Mouse (Mus musculus): ENCODE data around the gene Unc5cl. TPM values are rescaled to one million over a fixed set of nuclear protein-coding genes. Genes with fewer than 3 reads are reported as not detected.

Gene Unc5cl
- polyA plus RNA-seq, 2 experiments: 3.0 to 4.8 TPM

DNA sequence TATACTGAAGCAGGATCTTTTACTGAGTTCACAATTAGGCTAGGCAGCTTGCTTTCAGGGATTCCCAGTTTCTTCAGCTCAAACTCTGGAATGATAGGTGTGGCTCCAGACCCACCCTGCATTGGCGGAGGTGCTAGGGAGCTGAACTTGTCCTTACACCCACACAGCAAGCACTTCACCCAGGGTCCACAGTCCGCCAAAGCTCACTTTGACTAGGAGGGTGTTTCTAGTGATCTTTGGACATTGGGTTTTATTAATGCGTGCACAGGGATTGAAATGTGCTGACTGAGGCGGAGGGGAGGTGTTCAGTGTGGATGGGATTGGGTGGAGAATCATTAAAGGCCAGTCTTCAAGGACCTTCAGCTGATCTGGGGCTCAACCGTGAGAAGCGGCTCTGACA lies 93.0 kb downstream of the Unc5cl start:
- H3K9ac ChIP-seq (replicated peaks): no peak overlapping the region
- no peaks in the 10 kb centered on the region for H3K36me3 ChIP-seq (replicated peaks; ENCODE audit: control insufficient read depth, insufficient read depth, low read depth)
- H3K27ac ChIP-seq: no peak overlapping the region
- H3K4me1 ChIP-seq (replicated peaks; ENCODE audit: control insufficient read depth in 2 of 2, insufficient read depth in 2 of 2, low read length in 1 of 2): no peaks in the 10 kb centered on the region
- ATAC-seq (ENCODE audit: insufficient read depth): no peak
- no peaks in the 10 kb centered on the region for H3K27me3 ChIP-seq (ENCODE audit: control insufficient read depth, insufficient read depth, low read length)
- no peak for DNase-seq (ENCODE audit: low read depth in 3 of 3, low spot score in 3 of 3)
- TF ChIP-seq CTCF (IDR thresholded peaks at IDR 0.05; ENCODE audit: low read depth) (no peak), EP300 (IDR thresholded peaks at IDR 0.05; ENCODE audit: low read depth) (no peak)
- no peak overlapping the region for H3K4me2 ChIP-seq (ENCODE audit: low read depth)
- no peaks in the 10 kb centered on the region for H3K9me3 ChIP-seq (ENCODE audit: control insufficient read depth, low read length)
- WGBS (ENCODE audit: insufficient replicate concordance): 66% methylated on average over 6 of the region's 6 CpGs
- H3K4me3 ChIP-seq (ENCODE audit: insufficient read depth in 1 of 2, low read depth in 2 of 2, low read length in 2 of 2): no peak overlapping the region

DNA sequence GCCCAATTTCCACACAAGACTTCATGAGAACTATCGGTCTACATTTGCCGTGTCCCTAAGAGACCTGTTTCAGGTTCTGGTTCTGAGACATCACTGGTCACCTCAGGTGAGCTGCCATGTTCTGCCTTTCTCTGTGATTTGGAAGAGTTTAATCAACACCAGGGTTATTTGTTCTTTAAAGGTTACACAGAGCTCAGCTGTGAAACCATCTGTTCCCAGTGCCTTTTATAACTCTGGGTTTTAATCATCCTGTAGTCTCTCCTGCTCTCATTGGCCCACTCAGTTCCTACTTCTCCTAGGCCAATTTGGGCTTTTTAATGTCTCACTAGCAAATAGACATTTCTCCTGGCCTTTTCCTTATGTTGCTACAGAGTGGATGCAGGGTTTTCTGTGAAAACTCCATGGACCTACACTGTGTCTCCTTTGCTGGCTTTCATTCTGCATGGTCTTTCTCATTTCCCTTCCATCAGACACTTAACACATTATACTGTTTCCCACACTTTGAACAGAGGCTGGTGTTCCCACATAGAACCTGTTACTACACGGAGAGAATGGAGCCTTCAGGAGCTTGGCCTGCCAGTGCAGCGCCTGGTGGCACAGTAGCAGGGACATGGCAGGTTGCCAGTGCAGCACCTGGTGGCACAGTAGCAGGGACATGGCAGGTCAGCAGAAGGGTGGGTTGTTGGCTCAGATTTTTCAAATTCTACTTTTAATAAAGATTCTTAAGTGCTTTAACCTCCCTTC lies 97.3 kb downstream of the Unc5cl start:
- no peaks in the 10 kb centered on the region for H3K9me3 ChIP-seq (ENCODE audit: control insufficient read depth, low read length)
- no peak for TF ChIP-seq EP300 (IDR thresholded peaks at IDR 0.05; ENCODE audit: low read depth)
- TF ChIP-seq CTCF (IDR thresholded peaks at IDR 0.05; ENCODE audit: low read depth): no peak
- 67% methylated on average over 4 of the region's 4 CpGs for whole genome bisulfite sequencing (ENCODE audit: insufficient replicate concordance)
- H3K4me1 ChIP-seq (replicated peaks; ENCODE audit: control insufficient read depth in 2 of 2, insufficient read depth in 2 of 2, low read length in 1 of 2): no peaks in the 10 kb centered on the region
- H3K9ac ChIP-seq (replicated peaks): no peak overlapping the region
- ATAC-seq (ENCODE audit: insufficient read depth) (no peak), DNase-seq (ENCODE audit: low read depth in 3 of 3, low spot score in 3 of 3) (no peak)
- H3K36me3 ChIP-seq (replicated peaks; ENCODE audit: control insufficient read depth, insufficient read depth, low read depth): no peaks in the 10 kb centered on the region
- no peak overlapping the region for H3K27ac ChIP-seq
- no peak overlapping the region for H3K4me2 ChIP-seq (ENCODE audit: low read depth)
- H3K4me3 ChIP-seq (ENCODE audit: insufficient read depth in 1 of 2, low read depth in 2 of 2, low read length in 2 of 2): no peak overlapping the region
- no peaks in the 10 kb centered on the region for H3K27me3 ChIP-seq (ENCODE audit: control insufficient read depth, insufficient read depth, low read length)

DNA sequence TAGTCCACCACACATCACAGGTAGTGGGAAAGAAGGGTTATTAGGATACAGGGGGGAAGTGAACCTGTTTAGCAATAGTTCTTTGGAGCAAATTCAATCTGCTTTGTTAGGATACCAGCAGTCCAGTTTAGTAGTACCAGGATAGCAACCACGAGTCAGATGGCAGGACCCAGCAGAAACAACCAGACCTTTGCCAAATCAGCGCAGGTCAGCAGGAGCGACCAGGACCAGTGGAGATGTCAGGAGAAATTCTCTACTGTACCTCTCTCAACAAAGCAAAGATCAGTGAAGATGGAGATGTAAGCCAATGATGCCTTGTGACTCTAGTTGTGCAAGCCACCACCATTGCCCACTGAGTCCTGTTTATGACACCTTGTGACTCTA lies 97.8 kb downstream of the Unc5cl start:
- Histone ChIP-seq H3K4me3 (ENCODE audit: insufficient read depth in 1 of 2, low read depth in 2 of 2, low read length in 2 of 2) (no peak overlapping the region), H3K36me3 (replicated peaks; ENCODE audit: control insufficient read depth, insufficient read depth, low read depth) (no peaks in the 10 kb centered on the region), H3K27ac (no peak overlapping the region), H3K4me2 (ENCODE audit: low read depth) (no peak overlapping the region), H3K9me3 (ENCODE audit: control insufficient read depth, low read length) (no peaks in the 10 kb centered on the region), H3K27me3 (ENCODE audit: control insufficient read depth, insufficient read depth, low read length) (no peaks in the 10 kb centered on the region), H3K4me1 (replicated peaks; ENCODE audit: control insufficient read depth in 2 of 2, insufficient read depth in 2 of 2, low read length in 1 of 2) (no peaks in the 10 kb centered on the region), H3K9ac (replicated peaks) (no peak overlapping the region)
- ATAC-seq (ENCODE audit: insufficient read depth): no peak
- TF ChIP-seq CTCF (IDR thresholded peaks at IDR 0.05; ENCODE audit: low read depth) (no peak), EP300 (IDR thresholded peaks at IDR 0.05; ENCODE audit: low read depth) (no peak)
- WGBS (ENCODE audit: insufficient replicate concordance): 63% methylated on average over 3 of the region's 3 CpGs
- DNase-seq (ENCODE audit: low read depth in 3 of 3, low spot score in 3 of 3): no peak

DNA sequence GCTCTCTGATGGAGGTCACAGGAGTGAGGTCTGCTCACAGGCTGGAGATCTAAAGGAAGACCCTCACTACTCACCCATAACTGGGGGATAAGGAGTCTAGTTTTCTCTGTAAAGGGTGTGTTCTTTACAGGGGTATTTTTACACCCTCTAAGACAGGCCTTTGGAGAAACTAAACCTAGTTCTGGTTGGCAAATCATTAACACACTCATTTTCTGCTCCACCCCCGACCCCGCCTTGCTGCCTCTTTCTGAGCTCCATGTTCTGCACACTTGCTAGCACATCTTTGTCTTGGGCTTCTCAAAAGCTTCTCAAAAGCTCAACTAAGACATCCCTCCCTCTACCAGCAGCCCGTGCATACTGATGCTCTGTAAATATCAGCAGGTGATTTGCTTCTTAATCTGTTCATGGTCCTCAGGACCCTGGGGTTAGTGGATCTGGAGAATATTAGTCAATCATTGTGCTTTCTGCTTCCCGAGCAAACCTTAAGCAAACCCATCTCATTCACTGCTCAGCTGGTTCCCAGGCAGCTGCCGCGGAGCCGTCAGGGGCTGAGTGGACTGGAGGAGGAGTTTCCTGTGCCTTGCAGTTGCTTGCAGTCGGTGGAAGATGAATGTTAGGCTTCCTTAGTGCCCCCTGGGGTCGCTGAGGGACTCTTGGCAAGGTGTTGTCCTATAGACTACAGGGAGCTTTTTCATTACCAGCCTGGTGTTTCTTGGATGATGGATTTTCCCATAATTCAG lies 101.7 kb downstream of the Unc5cl start:
- TF ChIP-seq EP300 (IDR thresholded peaks at IDR 0.05; ENCODE audit: low read depth) (no peak), CTCF (IDR thresholded peaks at IDR 0.05; ENCODE audit: low read depth) (no peak)
- Histone ChIP-seq H3K4me3 (ENCODE audit: insufficient read depth in 1 of 2, low read depth in 2 of 2, low read length in 2 of 2) (no peak overlapping the region), H3K4me1 (replicated peaks; ENCODE audit: control insufficient read depth in 2 of 2, insufficient read depth in 2 of 2, low read length in 1 of 2) (no peaks in the 10 kb centered on the region), H3K9me3 (ENCODE audit: control insufficient read depth, low read length) (no peaks in the 10 kb centered on the region), H3K9ac (replicated peaks) (no peak overlapping the region), H3K27me3 (ENCODE audit: control insufficient read depth, insufficient read depth, low read length) (no peaks in the 10 kb centered on the region), H3K36me3 (replicated peaks; ENCODE audit: control insufficient read depth, insufficient read depth, low read depth) (no peaks in the 10 kb centered on the region), H3K27ac (no peak overlapping the region), H3K4me2 (ENCODE audit: low read depth) (no peak overlapping the region)
- WGBS (ENCODE audit: insufficient replicate concordance): 30% methylated on average over 9 of the region's 9 CpGs
- no peak for DNase-seq (ENCODE audit: low read depth in 3 of 3, low spot score in 3 of 3)
- ATAC-seq (ENCODE audit: insufficient read depth): no peak

Data from liver, embryonic 14.5 days (tissue).